Mouse (Mus musculus) forebrain, postnatal 0 days (tissue): Measurements from ENCODE around the gene Sptbn2. TPM values are rescaled to one million over a fixed set of nuclear protein-coding genes. Genes with fewer than 3 reads are reported as not detected.

Experiments used
- ATAC-seq: fragments of 200-750 bp; cut with Nextera tagmentation; 2 replicates; pipeline ENCODE4 v1.8.0; 2017; ENCODE audit warnings: mild to moderate bottlenecking, moderate library complexity
- DNase-seq: peaks from one replicate; pipeline ENCODE4 v3.0.0-alpha.2; 2015
- H3K27ac ChIP-seq: fragments of 300-500 bp; sonication (generic); 2 replicates; pipeline ENCODE4 v1.5.1; 2014; ENCODE audit warnings: low read depth, mild to moderate bottlenecking, antibody characterized with exemption, low read length, moderate library complexity, mixed read lengths
- H3K27me3 ChIP-seq: fragments of 300-500 bp; sonication (generic); 2 replicates; pipeline ENCODE4 v1.6.1; 2014; ENCODE audit warnings: mild to moderate bottlenecking, low read length, mixed read lengths; ENCODE audit not compliant: insufficient read depth
- H3K36me3 ChIP-seq: fragments of 300-500 bp; sonication (generic); 2 replicates; pipeline ENCODE4 v1.6.1; 2014; ENCODE audit warnings: mild to moderate bottlenecking, moderate library complexity; ENCODE audit not compliant: insufficient read depth
- H3K4me1 ChIP-seq: fragments of 300-500 bp; sonication (generic); 2 replicates; pipeline ENCODE4 v1.6.1; 2014; ENCODE audit warnings: antibody characterized with exemption; ENCODE audit not compliant: insufficient read depth
- H3K4me2 ChIP-seq: fragments of 300-500 bp; sonication (generic); 2 replicates; pipeline ENCODE4 v1.6.1; 2014; ENCODE audit warnings: low read depth, mild to moderate bottlenecking, moderate library complexity
- H3K4me3 ChIP-seq: fragments of 300-500 bp; sonication (generic); 2 replicates; pipeline ENCODE4 v1.5.1; 2014; ENCODE audit warnings: low read depth, low read length, mixed read lengths
- H3K9ac ChIP-seq: fragments of 300-500 bp; sonication (generic); 2 replicates; pipeline ENCODE4 v1.6.1; 2014; ENCODE audit warnings: mild to moderate bottlenecking
- H3K9me3 ChIP-seq: fragments of 300-500 bp; sonication (generic); 2 replicates; pipeline ENCODE4 v1.6.1; 2016; ENCODE audit warnings: low read length
- CTCF ChIP-seq: sonication (generic); IDR thresholded peaks from 2 replicates; pipeline ENCODE4 v1.5.1; 2016; ENCODE audit warnings: antibody characterized with exemption, control low read depth, low read depth
- WGBS: fragments of 180-500 bp; shearing (Covaris S2); extraction: QIAGEN DNeasy Blood & Tissue Kit; methylation state at CpG from one replicate; pipeline ENCODE4 v1.1.7; 2014; 5-methylcytosine and 5-hydroxymethylcytosine counted together
- polyA plus RNA-seq: library from polyadenylated mRNA; unstranded; fragments of >200 nt; fragmentation: Nextera tagmentation; extraction: Ambion mirVana; gene quantifications from 2 replicates; pipeline ENCODE4 v1.2.1, GENCODE M21; 2015
- total RNA-seq: library from RNA; depleted of rRNA; stranded (reverse); fragments of >200 nt; gene quantifications from 2 replicates; pipeline ENCODE4 v1.2.3, GENCODE M21; 2014; rRNA removed

Gene Sptbn2
- total RNA-seq (169 and 196 TPM in 2 replicates), polyA plus RNA-seq (24.3 and 25.4 TPM in 2 replicates)

GRCm38 (mm10) chr19:4711098-4711600, at the start of gene Sptbn2:
Gene Sptbn2 (plus strand): TSS chr19:4711167.
- H3K9ac ChIP-seq, result peak within 1 kb of the TSS; percentile 96
- no peaks in the 10 kb centered on the region for H3K27me3 ChIP-seq
- H3K9me3 ChIP-seq, result no peaks in the 10 kb centered on the region
- no peaks in the 10 kb centered on the region for H3K36me3 ChIP-seq
- peak within 1 kb of the TSS; percentile 80 for H3K4me3 ChIP-seq
- TF ChIP-seq CTCF, result no peak
- H3K27ac ChIP-seq, result peak within 1 kb of the TSS; percentile 97
- H3K4me2 ChIP-seq, result peak within 1 kb of the TSS; percentile 69
- peak; percentile 73 for ATAC-seq
- peaks cover 7% of the 10 kb centered on the region; the same call in 1 of the 2 replicates for H3K4me1 ChIP-seq
- 8% methylated on average over 13 of the region's 13 CpGs for WGBS
- DNase-seq, result no peak

- Histone ChIP-seq H3K27ac (no peak overlapping the region), H3K4me1 (no peaks in the 10 kb centered on the region), H3K4me2 (no peak overlapping the region), H3K4me3 (no peak overlapping the region), H3K36me3 (no peaks in the 10 kb centered on the region), H3K9me3 (no peaks in the 10 kb centered on the region), H3K9ac (no peak overlapping the region), H3K27me3 (no peaks in the 10 kb centered on the region)
- ATAC-seq (no peak), DNase-seq (no peak)
- TF ChIP-seq CTCF, result peak; percentile 23
These were observed 44.2 kb upstream of the Sptbn2 start for GRCm38 (mm10) chr19:4666815-4667214.

- ATAC-seq, result no peak
- DNase-seq, result no peak
- H3K9me3 ChIP-seq, result no peaks in the 10 kb centered on the region
- WGBS, result 91% methylated on average over 4 of the region's 4 CpGs
- H3K4me2 ChIP-seq, result no peak overlapping the region
- H3K9ac ChIP-seq, result no peak overlapping the region
- no peak for TF ChIP-seq CTCF
- H3K4me1 ChIP-seq, result no peaks in the 10 kb centered on the region
- no peaks in the 10 kb centered on the region for H3K27me3 ChIP-seq
- no peak overlapping the region for H3K4me3 ChIP-seq
- no peak overlapping the region for H3K27ac ChIP-seq
- H3K36me3 ChIP-seq, result no peaks in the 10 kb centered on the region
These were observed 40.2 kb upstream of the Sptbn2 start for GRCm38 (mm10) chr19:4670776-4671175.

GRCm38 (mm10) chr19:4672401-4672800, 38.6 kb upstream of the Sptbn2 start:
- no peaks in the 10 kb centered on the region for H3K27me3 ChIP-seq
- 48% methylated on average over 6 of the region's 6 CpGs for WGBS
- no peak overlapping the region for H3K4me3 ChIP-seq
- H3K27ac ChIP-seq, result no peak overlapping the region
- no peak for DNase-seq
- no peak overlapping the region for H3K4me2 ChIP-seq
- ATAC-seq, result no peak
- TF ChIP-seq CTCF, result no peak
- no peaks in the 10 kb centered on the region for H3K9me3 ChIP-seq
- H3K4me1 ChIP-seq, result no peaks in the 10 kb centered on the region
- H3K9ac ChIP-seq, result no peak overlapping the region
- H3K36me3 ChIP-seq, result no peaks in the 10 kb centered on the region

- ATAC-seq, result no peak
- no peaks in the 10 kb centered on the region for H3K36me3 ChIP-seq
- peaks cover 12% of the 10 kb centered on the region for H3K4me1 ChIP-seq
- H3K9ac ChIP-seq, result no peak overlapping the region
- no peak overlapping the region for H3K4me3 ChIP-seq
- H3K27ac ChIP-seq, result no peak overlapping the region
- no peak for DNase-seq
- no peaks in the 10 kb centered on the region for H3K9me3 ChIP-seq
- no peaks in the 10 kb centered on the region for H3K27me3 ChIP-seq
- no peak for TF ChIP-seq CTCF
- H3K4me2 ChIP-seq, result no peak overlapping the region
- 69% methylated on average over 3 of the region's 3 CpGs for whole genome bisulfite sequencing
These were observed 16.6 kb upstream of the Sptbn2 start for GRCm38 (mm10) chr19:4694346-4694745.

GRCm38 (mm10) chr19:4697121-4697520, 13.8 kb upstream of the Sptbn2 start:
- DNase-seq (no peak), ATAC-seq (no peak)
- Histone ChIP-seq H3K27me3 (no peaks in the 10 kb centered on the region; the same call in 1 of the 2 replicates), H3K4me3 (0 out of 2 replicates have a peak overlapping the region, but pooled peaks have one; percentile 68), H3K4me2 (peak overlapping the region; percentile 71; the same call in 1 of the 2 replicates), H3K9me3 (no peaks in the 10 kb centered on the region), H3K4me1 (peaks cover 12% of the 10 kb centered on the region), H3K27ac (no peak overlapping the region), H3K36me3 (no peaks in the 10 kb centered on the region), H3K9ac (no peak overlapping the region)
- WGBS, result 81% methylated on average over 3 of the region's 3 CpGs
- no peak for TF ChIP-seq CTCF

GRCm38 (mm10) chr19:4697721-4698120, 13.2 kb upstream of the Sptbn2 start:
- Histone ChIP-seq H3K4me2 (peak overlapping the region; percentile 71), H3K27me3 (no peaks in the 10 kb centered on the region; the same call in 1 of the 2 replicates), H3K4me1 (peaks cover 12% of the 10 kb centered on the region), H3K4me3 (peak overlapping the region; percentile 68), H3K27ac (peak overlapping the region; percentile 94), H3K9me3 (no peaks in the 10 kb centered on the region), H3K9ac (peak overlapping the region; percentile 83), H3K36me3 (no peaks in the 10 kb centered on the region)
- 64% methylated on average over 9 of the region's 9 CpGs for WGBS
- ATAC-seq (peak; percentile 36), DNase-seq (no peak)
- no peak for TF ChIP-seq CTCF
